Mouse (Mus musculus): ENCODE data around the gene Zfyve9. TPM values are rescaled to one million over a fixed set of nuclear protein-coding genes. Genes with fewer than 3 reads are reported as not detected.

Zfyve9 gene
- polyA plus RNA-seq (2015; fragmentation: Illumina TruSeq; extraction: RNeasy Lipid Tissue Mini Kit (QIAGEN cat#74804); ENCODE audit: low read depth, low replicate concordance): 49.9 TPM

DNA sequence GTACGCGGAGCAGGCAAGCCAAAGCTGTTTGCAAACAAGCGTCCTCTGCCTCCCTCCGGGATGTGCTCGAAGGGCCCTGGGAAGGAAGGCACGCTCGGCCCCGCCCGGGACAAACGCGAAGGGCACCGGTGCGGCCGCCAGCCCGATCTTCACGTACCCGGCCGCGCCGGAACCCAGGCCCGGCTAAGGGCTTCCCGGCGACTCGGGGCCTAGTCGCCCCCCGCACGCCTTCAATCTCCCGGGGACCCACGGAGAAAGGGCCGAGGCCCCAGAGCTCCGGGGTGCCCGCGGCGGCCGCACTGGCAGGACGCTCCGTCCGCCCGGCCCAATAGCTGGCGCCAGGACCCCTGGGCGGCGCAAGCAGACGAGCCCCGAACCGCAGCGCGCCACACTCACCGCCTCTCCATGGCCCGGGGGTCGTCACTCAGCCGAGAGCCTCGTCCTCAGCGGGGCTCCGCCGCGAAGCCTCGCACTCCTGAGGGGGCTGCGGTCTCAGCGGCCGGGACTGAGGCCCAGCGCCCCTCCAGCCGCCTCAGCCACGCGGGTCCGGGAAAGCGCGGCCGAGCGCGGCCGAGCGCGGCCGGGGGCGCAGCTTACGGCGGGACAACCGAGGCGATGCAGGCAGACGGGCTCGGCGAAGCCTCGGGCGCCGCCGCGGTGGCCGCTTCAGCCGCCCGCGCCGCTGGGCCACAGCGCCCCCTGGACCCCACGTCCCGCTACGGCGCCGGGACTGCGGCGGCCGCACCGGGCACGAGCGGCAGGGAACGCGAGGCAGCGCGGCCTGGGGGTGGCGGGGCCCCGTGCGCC is at the start of gene Zfyve9:
Gene Zfyve9 (minus strand): TSS at position 742 of the 807 bp plus-strand sequence.

GRCm38 (mm10) chr4:108719349-108719748 is 61.2 kb downstream of the Zfyve9 start, which contains the start of gene 3110021N24Rik:
Gene 3110021N24Rik (plus strand): TSS chr4:108719649.

DNA sequence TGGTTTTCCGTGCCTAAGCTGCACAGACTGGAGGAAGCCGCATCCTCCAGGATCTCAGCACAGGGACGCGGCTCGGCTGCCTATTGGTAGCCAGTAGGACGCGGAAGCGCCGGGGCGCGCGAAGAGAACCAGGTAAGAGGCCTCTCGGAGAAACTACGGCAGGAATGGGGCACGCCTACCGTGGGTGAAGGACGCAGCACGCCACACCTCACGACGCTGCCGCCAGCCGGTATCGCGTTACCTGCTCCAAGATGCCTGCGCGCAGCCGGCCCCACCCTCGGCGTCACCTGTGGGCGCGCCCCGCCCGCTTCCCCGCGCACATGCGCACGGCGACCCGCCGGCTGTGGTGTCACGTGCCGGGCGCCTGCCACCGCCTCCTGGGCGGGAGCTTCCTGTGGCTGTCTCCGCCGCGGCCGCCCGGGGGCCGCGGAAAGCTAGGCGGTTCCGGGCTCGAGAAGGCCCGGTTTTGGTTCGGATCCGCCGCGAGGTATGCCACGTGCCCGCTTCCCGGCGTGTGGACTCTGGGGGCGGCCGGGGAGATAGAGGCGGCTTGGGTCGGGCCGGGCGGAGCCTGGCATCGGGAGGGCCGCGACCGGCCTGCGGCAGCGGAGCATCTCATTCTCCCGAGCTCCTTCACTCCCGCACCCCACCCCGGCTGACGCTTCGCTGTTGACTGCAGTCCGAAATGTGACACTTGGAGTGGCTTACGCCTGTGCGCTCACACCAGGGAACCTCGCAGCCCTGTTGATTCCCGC is 160.8 kb downstream of the Zfyve9 start, which contains the start of gene Cc2d1b:
Gene Cc2d1b (plus strand): TSS at position 354 of the 755 bp plus-strand sequence.

Other genes with a start within 250 kb of the Zfyve9 start
- gene Prpf38a, start 201.5 kb downstream of the Zfyve9 start, polyA plus RNA-seq (2015; fragmentation: Illumina TruSeq; extraction: RNeasy Lipid Tissue Mini Kit (QIAGEN cat#74804); ENCODE audit: low read depth, low replicate concordance): 41.5 TPM
- gene Orc1, start 201.4 kb downstream of the Zfyve9 start, polyA plus RNA-seq (2015; fragmentation: Illumina TruSeq; extraction: RNeasy Lipid Tissue Mini Kit (QIAGEN cat#74804); ENCODE audit: low read depth, low replicate concordance): 0.24 TPM
- gene Cc2d1b, start 160.9 kb downstream of the Zfyve9 start, polyA plus RNA-seq (2015; fragmentation: Illumina TruSeq; extraction: RNeasy Lipid Tissue Mini Kit (QIAGEN cat#74804); ENCODE audit: low read depth, low replicate concordance): 26.5 TPM
- gene 3110021N24Rik, start 61.1 kb downstream of the Zfyve9 start, polyA plus RNA-seq (2015; fragmentation: Illumina TruSeq; extraction: RNeasy Lipid Tissue Mini Kit (QIAGEN cat#74804); ENCODE audit: low read depth, low replicate concordance): 0.33 TPM
- 159 TPM for gene Btf3l4, start 52.8 kb upstream of the Zfyve9 start, polyA plus RNA-seq (2015; fragmentation: Illumina TruSeq; extraction: RNeasy Lipid Tissue Mini Kit (QIAGEN cat#74804); ENCODE audit: low read depth, low replicate concordance)
- gene Txndc12, start 53.8 kb upstream of the Zfyve9 start, polyA plus RNA-seq (2015; fragmentation: Illumina TruSeq; extraction: RNeasy Lipid Tissue Mini Kit (QIAGEN cat#74804); ENCODE audit: low read depth, low replicate concordance): 62.9 TPM
- gene Kti12, start 67.0 kb upstream of the Zfyve9 start, polyA plus RNA-seq (2015; fragmentation: Illumina TruSeq; extraction: RNeasy Lipid Tissue Mini Kit (QIAGEN cat#74804); ENCODE audit: low read depth, low replicate concordance): 14.7 TPM
- not detected for gene A730015C16Rik, start 67.8 kb upstream of the Zfyve9 start, polyA plus RNA-seq (2015; fragmentation: Illumina TruSeq; extraction: RNeasy Lipid Tissue Mini Kit (QIAGEN cat#74804); ENCODE audit: low read depth, low replicate concordance)
- 80.1 TPM for gene Rab3b, start 98.3 kb upstream of the Zfyve9 start, polyA plus RNA-seq (2015; fragmentation: Illumina TruSeq; extraction: RNeasy Lipid Tissue Mini Kit (QIAGEN cat#74804); ENCODE audit: low read depth, low replicate concordance)
- gene Nrd1, start 219.9 kb upstream of the Zfyve9 start, polyA plus RNA-seq (2015; fragmentation: Illumina TruSeq; extraction: RNeasy Lipid Tissue Mini Kit (QIAGEN cat#74804); ENCODE audit: low read depth, low replicate concordance): 97.6 TPM

All from brain, adult 10 weeks (tissue).